Mouse (Mus musculus) heart, postnatal 36 days (tissue): Measurements from ENCODE around the gene Cldn18. TPM values are rescaled to one million over a fixed set of nuclear protein-coding genes. Genes with fewer than 3 reads are reported as not detected.
A peak's percentile ranks its signal among the peaks of the same experiment; 100 is the strongest.

Experiments used
- DNase-seq, 2 experiments: peaks; one replicate each; pipeline ENCODE4 v3.0.0; 2021 to 2022
- intact Hi-C: fragments of 180-260 bp; cut with DNase I; formaldehyde crosslinking; loops from one replicate; pipeline ENCODE4 v1.15.1; 2025
- total RNA-seq, 2 experiments: library from RNA; stranded (reverse); gene quantifications; 2 replicates each; pipeline ENCODE4 v1.2.3; 2021

The Cldn18 gene
- total RNA-seq, 2 experiments from 2014 or later, result not detected

DNA sequence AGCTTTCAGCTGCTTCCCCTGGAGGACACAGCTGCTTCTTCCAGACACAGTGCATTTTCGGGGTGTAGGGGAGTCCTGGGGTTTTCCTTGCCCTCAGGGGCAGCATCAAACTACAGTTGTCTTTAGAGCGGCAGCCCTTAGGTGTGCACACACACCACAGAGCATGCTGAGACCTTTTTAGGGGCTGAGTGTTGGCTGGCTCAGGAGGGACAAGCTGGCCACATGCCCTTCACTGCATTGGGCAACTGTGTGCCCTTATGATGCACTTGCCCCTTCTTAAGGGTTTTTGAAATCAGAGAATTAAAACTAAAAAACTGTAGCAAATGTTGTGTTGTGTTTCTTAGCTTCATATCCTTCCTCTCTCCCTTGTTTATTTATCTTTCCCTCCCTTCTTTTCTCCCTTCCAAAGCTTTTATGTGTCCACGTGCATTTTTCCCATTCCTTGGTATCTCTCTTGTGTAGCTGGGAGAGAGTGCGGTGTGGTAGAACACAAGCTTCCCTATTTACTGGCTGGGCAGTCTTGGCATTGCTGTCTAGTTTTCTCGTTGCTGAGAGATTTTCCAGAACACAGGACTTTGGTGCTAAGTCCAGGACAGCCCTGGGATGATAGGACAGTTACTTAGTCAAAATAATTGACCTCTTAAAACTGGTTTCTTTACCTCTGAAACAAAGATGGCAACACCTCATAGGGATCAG lies 31.4 kb downstream of the Cldn18 start:
- intact Hi-C loops, result no loop called here
- no peak for DNase-seq

DNA sequence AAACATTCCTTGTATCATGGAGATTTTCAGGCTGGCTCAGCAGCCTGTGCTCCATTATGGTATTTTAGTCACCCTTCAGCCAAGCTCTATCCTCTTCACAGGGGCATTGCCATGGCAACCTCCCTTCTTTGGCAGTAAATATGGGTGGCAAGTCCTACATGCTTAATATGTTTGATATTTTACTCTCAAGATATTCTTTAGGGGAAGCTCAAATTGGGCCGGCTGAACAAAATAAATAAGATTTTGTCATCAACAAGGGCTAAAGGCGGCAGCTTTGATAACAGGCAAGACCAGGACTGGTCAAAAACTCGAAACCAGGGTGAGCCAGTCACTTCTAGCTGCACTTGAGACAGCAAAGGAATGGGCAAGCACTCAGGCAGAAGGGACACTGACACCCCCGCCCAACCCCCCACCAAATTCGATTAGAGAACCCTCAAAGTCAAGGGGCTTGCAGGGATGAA lies 32.0 kb downstream of the Cldn18 start:
- intact Hi-C loops, result no loop called here
- no peak for DNase-seq

DNA sequence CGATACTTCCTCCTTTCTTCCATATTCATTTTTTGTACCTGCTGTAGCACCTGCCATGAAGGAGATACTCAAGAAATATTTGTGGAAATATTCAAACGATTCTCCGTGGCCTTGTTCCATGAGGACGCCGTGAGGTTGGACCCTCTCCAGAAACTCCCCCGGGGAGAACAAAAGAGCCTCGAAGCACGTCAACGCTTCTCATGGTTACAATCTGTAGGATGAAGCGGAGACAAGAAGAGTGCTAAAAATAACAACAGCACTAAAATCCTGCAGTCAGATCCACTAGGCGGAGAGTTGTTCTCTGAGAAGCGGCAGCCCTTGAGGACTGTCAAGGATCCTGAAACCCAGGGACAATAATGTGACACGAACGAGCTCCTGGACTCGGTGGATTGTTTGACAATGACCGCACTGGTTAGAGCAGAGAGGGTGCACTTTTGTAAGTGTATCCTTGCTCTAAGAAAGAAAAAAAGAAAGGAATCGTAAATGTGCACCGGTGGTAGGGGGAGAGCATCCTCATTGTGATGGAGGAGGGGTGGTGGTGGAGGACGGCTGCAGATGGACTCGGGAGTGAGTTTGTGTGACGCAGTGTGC lies 35.0 kb downstream of the Cldn18 start:
- no peak for DNase-seq
- intact Hi-C loops, result no loop called here

DNA sequence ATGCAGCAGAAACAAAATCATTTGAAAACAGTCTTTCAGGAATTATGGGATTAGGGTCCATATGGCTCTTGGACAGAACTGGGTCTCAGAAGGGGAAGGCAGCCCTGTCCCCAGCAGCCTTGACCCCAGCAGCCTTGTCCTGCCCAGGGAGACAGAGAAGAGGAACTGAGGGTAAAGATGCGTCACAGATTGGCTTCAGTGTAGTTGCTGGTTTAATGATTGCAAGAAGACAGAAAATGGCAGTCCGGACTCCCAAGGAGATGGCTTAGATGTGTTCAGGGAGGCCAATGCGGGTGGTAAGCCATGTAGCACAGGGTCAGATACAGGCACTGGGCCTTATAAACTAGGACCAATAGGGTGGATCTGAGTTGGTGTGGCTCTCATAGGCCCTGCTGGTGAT lies 41.4 kb downstream of the Cldn18 start:
- intact Hi-C loops, result no loop called here
- DNase-seq, result no peak

DNA sequence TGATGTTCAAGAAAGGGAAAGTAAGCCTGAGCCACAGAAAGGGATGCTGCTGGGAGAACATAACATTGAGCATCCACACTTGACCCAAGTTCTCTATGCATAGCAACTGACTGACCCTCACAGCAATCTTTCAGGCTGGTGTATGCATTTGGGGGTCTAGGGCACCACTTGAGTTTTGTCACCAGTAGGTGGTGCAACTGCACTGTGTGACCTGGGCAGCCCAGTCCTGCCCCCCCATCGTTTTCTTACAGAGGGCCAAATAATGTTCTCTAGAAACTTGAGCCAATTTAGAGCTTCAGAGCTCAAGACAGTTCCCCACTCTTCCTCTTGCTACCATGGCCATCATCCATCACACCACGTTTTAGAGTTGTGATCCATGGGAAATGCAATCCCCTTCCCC lies 45.5 kb downstream of the Cldn18 start:
- intact Hi-C loops, result no loop called here
- DNase-seq, result no peak

DNA sequence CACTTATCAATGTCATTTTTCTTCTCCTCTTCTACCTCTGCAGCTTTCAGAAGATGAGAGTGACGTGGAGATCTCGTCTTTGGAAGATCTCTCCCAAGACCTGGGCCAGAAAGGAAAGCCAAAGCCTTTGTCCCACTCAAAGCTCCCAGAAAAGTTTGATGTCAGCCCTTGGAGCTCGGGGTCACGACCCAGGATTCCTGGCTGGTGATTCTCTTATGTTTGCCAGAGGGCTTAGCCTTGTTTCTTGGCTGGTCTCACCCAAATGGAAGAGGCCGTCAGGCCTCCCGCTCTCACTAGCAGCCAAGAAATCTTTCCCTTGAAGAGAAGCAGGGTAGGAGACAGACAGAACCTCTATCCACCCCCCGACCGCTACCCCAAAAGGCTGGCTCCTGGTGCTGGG lies 49.5 kb downstream of the Cldn18 start:
- DNase-seq, result peak; percentile 24 to 47
- intact Hi-C loops, result no loop called here

DNA sequence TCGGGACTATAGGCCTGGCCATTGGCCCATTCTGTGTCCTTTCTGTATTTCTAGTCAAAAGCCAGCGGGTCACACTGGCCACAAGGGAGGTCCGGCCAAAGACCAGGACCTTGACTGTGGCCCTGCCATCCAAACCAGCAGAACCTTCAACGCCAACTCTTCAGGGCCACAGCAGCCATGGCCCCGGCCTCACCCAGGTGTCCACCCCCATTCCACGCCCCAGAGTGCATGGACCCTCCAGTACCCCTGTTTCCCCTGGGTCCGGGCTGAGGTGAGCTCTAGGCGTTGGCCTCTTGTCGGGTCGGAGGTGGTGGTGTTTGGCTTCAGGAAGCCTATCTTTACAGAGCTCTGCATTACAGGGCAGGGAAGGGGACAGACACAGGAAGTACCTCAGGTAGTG lies 54.2 kb downstream of the Cldn18 start:
- DNase-seq, result no peak

DNA sequence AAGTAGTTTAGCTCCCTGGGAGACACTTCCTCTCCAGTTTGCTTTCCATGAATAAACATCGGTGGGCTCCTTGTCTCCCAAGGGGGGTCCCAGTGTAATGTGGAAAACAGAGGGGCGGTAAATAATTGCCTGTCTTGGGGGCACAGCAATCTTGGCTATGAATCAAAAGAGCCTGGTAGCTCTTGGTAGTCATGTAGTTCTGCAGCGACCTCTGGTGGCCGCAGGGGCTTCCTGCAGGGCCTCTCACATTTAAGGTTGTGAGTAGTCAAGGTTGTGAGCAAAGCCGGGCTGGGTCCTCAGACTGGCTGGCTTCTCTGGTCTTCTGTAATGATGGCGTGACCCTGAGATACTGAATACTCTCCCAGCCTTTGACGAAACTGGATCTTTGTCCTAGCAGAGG lies 54.7 kb downstream of the Cldn18 start:
- DNase-seq, result peak; percentile 43 to 71
- intact Hi-C loops, result loop anchor here (1.0 to 5.0 kb wide), 2 partner anchors 75 to 195 kb away; no protein-coding TSS in a partner anchor

More for the DNA sequence above, 54.2 kb downstream of the Cldn18 start:
- intact Hi-C loops, result loop anchor here (1.0 to 5.0 kb wide), 2 partner anchors 76 to 196 kb away; no protein-coding TSS in a partner anchor

DNA sequence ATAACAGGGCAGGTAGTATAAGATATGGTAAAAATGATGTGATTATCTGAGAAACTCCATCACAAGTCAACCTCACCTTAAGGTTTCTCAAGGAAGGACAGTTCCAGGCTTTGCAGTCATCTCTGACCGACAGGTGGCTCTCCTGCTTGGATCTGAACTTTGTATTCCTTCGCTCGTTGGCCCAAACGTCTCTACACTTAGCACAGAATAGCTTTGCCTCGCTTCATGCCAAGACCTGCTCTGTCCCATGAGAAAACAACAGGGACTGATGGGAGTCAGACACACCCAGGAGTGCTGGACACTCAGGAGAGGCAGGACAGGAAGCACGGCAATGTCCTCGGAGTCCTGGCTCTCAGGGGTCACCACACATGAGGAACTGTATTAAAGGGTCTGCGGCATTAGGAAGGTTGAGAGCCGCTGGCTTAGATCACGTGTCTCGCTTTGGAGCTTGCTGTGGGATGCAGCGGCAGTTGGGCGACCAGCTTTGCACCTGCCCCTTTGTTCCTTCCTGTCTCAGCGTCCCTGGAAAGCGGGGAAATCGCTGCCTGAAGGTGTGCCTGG lies 55.4 kb downstream of the Cldn18 start:
- DNase-seq, result no peak
- intact Hi-C loops, result loop anchor here (1.0 to 5.0 kb wide), 2 partner anchors 74 to 194 kb away; no protein-coding TSS in a partner anchor

DNA sequence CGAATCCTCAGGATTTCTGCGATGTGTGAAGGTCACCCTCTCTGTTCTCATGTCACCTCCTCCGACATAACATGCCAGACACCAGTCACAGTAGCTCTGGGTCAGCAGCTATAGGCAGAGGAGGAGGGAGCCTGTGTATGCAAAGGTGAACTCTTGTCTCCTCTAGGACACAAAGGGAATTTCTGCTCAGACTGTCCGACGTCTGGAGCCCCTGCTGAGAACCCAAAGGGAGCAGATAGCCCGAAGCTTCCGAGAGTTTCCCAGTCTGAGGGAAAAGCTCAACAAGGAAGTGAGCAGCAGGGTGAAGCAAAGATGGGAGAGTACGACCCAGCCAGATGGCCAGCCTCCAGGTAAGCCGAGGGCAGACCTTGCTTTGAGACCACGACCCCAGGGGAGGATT lies 56.3 kb downstream of the Cldn18 start:
- DNase-seq, result no peak
- intact Hi-C loops, result loop anchor here (5.0 kb wide), 1 partner anchor 193 kb away; no protein-coding TSS in a partner anchor

DNA sequence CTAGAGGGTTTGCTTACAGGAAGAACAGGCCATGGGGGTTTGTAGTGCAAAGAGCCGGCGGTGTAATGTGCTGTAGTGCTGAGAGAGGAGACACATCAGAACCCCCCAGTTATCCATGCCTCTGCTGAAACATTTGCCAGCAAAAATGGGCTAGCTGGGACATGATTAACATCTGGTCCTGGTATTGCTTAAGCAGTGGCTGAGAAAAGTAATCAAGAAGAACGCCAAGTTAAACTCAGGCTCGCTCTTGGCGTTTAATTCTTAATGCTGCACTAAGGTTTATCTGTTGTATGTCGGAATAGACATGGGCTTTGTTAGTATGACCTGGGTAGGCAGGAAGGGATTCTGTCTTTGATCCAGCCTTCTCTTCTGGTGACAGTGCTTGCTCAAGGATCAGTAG lies 71.0 kb downstream of the Cldn18 start:
- no peak for DNase-seq
- intact Hi-C loops, result no loop called here

DNA sequence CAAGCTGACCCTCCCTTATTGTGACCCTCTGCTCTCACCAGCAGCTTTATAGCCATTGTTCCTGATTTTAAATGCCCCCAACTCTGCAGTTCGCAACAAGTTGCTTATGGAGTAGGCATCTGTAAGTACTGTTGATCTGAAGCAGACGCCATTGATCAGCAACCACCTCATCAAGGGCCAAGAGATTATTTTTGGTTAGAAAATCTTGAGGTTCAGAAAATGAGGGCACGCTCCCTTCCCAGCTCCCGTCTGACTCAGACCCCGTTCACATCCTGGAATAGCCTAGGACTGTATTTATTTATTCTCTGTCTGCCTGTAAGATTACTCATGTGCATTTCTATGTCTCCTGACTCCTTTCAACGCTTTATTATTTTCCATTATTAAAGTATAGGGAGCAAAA lies 71.7 kb downstream of the Cldn18 start:
- DNase-seq, result no peak
- intact Hi-C loops, result no loop called here

DNA sequence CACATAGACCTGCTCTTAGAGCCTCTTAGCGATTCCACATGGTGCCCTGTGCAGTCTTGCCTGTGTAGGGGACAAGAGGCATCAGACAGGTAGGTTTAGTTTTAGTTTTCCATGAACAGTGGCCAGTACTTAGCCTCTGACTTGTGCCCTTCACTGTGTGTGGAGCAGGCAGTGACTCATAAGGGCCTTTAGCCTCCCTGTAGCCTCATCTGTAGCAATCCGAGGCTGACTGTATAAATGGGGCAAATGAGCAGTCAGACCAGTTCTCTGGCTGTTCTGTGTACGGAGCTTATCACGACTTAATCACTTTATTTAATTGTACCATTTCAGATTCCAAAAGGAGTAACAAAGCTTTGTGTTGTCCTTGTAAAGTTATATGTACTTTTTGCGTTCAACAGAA lies 77.1 kb downstream of the Cldn18 start:
- intact Hi-C loops, result no loop called here
- no peak for DNase-seq

Other genes with a start within 250 kb of the Cldn18 start
- gene Armc8, start 148.4 kb downstream of the Cldn18 start, total RNA-seq, result 10 to 100 TPM; 18.9 to 19.4 TPM
- 1 to 10 TPM; 4.9 to 5.3 TPM for gene Dbr1, start 141.5 kb downstream of the Cldn18 start, total RNA-seq
- not detected for gene A4gnt, start 104.8 kb downstream of the Cldn18 start, total RNA-seq
- gene Dzip1l, start 87.8 kb downstream of the Cldn18 start, total RNA-seq, result 1 to 10 TPM; 3.6 to 5.8 TPM
- gene Sox14, start 158.9 kb upstream of the Cldn18 start, total RNA-seq, result not detected